Mouse (Mus musculus): Measurements from ENCODE around the gene Tmtc4.
A peak's percentile ranks its signal among the peaks of the same experiment; 100 is the strongest.

The Tmtc4 gene

GRCm38 (mm10) chr14:122902884-122903283 lies 81.0 kb downstream of the Tmtc4 start:
- DNase-seq (ENCODE audit: low spot score in 2 of 2): no peak

GRCm38 (mm10) chr14:122902136-122902535 lies 81.7 kb downstream of the Tmtc4 start:
- no peak for DNase-seq (ENCODE audit: low spot score in 2 of 2)

GRCm38 (mm10) chr14:122901715-122902114 lies 82.1 kb downstream of the Tmtc4 start:
- DNase-seq (ENCODE audit: low spot score in 2 of 2): no peak

GRCm38 (mm10) chr14:122901177-122901576 lies 82.7 kb downstream of the Tmtc4 start:
- DNase-seq (ENCODE audit: low spot score in 2 of 2): no peak

- no peak for DNase-seq (ENCODE audit: low spot score in 2 of 2)
Measured at GRCm38 (mm10) chr14:122900679-122901078, 83.2 kb downstream of the Tmtc4 start.

- no peak for DNase-seq (ENCODE audit: low spot score in 2 of 2)
Measured at GRCm38 (mm10) chr14:122898550-122898949, 85.3 kb downstream of the Tmtc4 start.

GRCm38 (mm10) chr14:122896106-122896505 lies 87.7 kb downstream of the Tmtc4 start:
- no peak for DNase-seq (ENCODE audit: low spot score in 2 of 2)

GRCm38 (mm10) chr14:122891470-122891968 lies 92.3 kb downstream of the Tmtc4 start:
- no peak for DNase-seq (ENCODE audit: low spot score in 2 of 2)

GRCm38 (mm10) chr14:122888480-122888872 lies 95.4 kb downstream of the Tmtc4 start:
- DNase-seq (ENCODE audit: low spot score in 2 of 2): no peak

- DNase-seq (ENCODE audit: low spot score in 2 of 2): no peak
Measured at GRCm38 (mm10) chr14:122887702-122888479, 95.9 kb downstream of the Tmtc4 start.

- no peak for DNase-seq (ENCODE audit: low spot score in 2 of 2)
Measured at GRCm38 (mm10) chr14:122887278-122887677, 96.6 kb downstream of the Tmtc4 start.

- peak in 1 of 2 experiments; percentile 67 for DNase-seq (ENCODE audit: low spot score in 2 of 2)
Measured at GRCm38 (mm10) chr14:122885893-122886292, 97.9 kb downstream of the Tmtc4 start.

GRCm38 (mm10) chr14:122883821-122884584 lies 99.8 kb downstream of the Tmtc4 start:
- DNase-seq (ENCODE audit: low spot score in 2 of 2): peak in 1 of 2 experiments; percentile 33

GRCm38 (mm10) chr14:122883410-122883806 lies 100.4 kb downstream of the Tmtc4 start:
- no peak for DNase-seq (ENCODE audit: low spot score in 2 of 2)

- DNase-seq (ENCODE audit: low spot score in 2 of 2): no peak
Measured at GRCm38 (mm10) chr14:122882795-122883409, 100.9 kb downstream of the Tmtc4 start.

GRCm38 (mm10) chr14:122882201-122882639 lies 101.6 kb downstream of the Tmtc4 start:
- no peak for DNase-seq (ENCODE audit: low spot score in 2 of 2)

- no peak for DNase-seq (ENCODE audit: low spot score in 2 of 2)
Measured at GRCm38 (mm10) chr14:122881699-122882098, 102.1 kb downstream of the Tmtc4 start.

- no peak for DNase-seq (ENCODE audit: low spot score in 2 of 2)
Measured at GRCm38 (mm10) chr14:122880291-122880690, 103.5 kb downstream of the Tmtc4 start.

- no peak for DNase-seq (ENCODE audit: low spot score in 2 of 2)
Measured at GRCm38 (mm10) chr14:122877787-122878186, 106.0 kb downstream of the Tmtc4 start.

- no peak for DNase-seq (ENCODE audit: low spot score in 2 of 2)
Measured at GRCm38 (mm10) chr14:122876723-122877122, 107.1 kb downstream of the Tmtc4 start.

- peak; percentile 73 to 89 for DNase-seq (ENCODE audit: low spot score in 2 of 2)
Measured at GRCm38 (mm10) chr14:122876163-122876562, 107.7 kb downstream of the Tmtc4 start.

- DNase-seq (ENCODE audit: low spot score in 2 of 2): no peak
Measured at GRCm38 (mm10) chr14:122875636-122876035, 108.2 kb downstream of the Tmtc4 start.
